Mouse (Mus musculus) thymus, adult 2 months (tissue): ENCODE results near the gene Ctxn2.
A peak's percentile ranks its signal among the peaks of the same experiment; 100 is the strongest.

Experiments
- CTCF ChIP-seq: fragments of 200-500 bp; IDR thresholded peaks from 2 replicates; pipeline ENCODE4 v1.5.1; 2012; ENCODE audit warnings: mild to moderate bottlenecking, control low read depth, low read length, moderate library complexity, borderline replicate concordance; ENCODE audit not compliant: control insufficient read depth, poor library complexity, insufficient read depth; ENCODE audit errors: extremely low read depth
- POLR2A ChIP-seq: fragments of 200-500 bp; IDR thresholded peaks from 2 replicates; pipeline ENCODE4 v1.6.1; 2012; ENCODE audit warnings: mild to moderate bottlenecking, low read length, control low read depth, moderate library complexity; ENCODE audit not compliant: control insufficient read depth, poor library complexity, insufficient read depth; ENCODE audit errors: extremely low read depth

- TF ChIP-seq CTCF (no peak), POLR2A (0 out of 2 replicates have a peak, but pooled peaks have one; percentile 16)
Measured at GRCm38 (mm10) chr2:125123477-125123852, 13.0 kb upstream of the Ctxn2 start, which contains the start of gene Myef2.
